Mouse (Mus musculus) A20 (cell line): Measurements from ENCODE around the gene Abcg4.
A peak's percentile ranks its signal among the peaks of the same experiment; 100 is the strongest.
"Not testable (repeated sequence)": the region's sequence is repeated elsewhere in the genome, so short reads cannot be mapped to it uniquely, and the experiment has no call there.

Experiments
- DNase-seq: peaks from one replicate; pipeline ENCODE4 v3.0.0-alpha.2; 2011; ENCODE audit warnings: low read depth, low spot score

The Abcg4 gene

DNA sequence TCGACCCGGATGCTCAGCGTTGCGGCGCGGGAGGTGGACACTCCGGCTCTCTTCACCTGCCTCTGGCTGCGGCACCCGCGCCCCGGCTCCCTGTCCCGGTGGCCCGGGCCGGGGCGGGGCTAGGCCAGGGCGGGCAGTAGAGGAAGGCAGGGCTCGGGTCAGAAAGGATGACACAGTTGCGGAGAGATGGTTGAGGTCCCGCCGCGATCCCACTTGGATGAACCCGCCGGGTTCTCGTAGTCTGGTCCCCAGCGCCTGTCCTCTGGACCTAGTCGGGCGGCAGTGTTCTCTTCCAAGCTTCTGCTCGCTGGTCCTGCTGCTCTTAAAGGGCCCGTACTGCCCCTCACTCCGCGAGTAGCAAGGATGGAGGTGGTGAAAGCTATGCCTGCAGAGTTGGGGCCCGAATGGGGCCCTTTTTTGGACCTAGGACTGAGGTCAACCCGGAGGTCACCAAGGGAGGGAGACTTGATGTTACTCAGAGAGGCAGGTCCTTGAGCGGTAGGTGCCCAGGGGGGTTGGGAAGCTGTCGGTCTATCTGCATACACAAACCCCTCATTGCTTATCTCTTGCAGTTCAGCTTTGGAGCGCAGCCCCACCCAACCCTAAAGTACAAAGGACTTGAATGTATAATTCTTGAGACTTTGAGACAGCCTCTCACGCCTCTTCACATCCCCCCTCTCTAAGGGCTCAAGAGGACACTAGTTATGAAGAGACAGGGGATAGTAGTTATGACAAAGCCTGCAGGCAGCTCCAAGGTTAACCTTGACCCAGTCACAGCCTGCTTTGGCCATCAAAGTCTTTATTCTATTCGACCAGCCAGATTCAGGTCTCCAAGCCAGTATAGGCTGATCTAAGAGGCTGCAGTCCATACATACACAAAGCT, at the start of gene Abcg4:
Gene Abcg4 (minus strand): TSS at position 540 of the 883 bp plus-strand sequence.
- no peak for DNase-seq

DNA sequence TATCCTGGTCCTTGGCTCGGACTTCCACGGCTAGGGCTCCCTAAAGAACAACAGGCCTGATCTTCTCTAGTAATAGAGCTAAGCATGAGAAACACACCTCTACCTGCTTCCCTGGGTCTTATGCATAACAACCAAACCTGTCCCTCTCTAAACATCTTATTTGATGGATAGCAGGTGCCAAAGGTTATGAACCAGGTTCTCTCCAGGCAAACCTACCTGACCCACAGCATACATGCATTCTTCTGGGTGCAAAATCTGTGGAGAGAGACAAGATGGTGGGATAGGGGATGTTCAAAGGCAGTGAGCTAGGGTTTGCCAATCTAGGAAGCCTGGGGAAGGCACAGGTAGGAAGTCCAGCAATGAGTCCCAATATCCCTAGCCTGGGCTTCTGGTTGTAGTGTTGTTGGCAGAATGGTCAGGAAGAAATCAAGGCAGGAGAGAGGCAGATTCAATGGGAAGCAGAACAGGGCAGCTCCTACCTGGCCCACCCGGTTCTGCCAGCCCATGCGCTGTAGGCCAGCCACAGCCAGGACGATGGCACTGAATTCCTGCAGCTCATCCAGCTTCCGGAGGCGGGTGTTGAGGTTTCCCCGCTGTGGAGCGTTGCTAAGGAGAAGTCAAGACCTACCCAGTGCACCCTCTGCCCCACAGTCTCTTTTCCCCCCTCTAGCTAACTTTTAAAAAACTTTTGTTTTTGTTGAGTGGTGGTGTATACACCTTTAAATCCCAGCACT, 49.2 kb upstream of the Abcg4 start:
- DNase-seq: peak; percentile 52

DNA sequence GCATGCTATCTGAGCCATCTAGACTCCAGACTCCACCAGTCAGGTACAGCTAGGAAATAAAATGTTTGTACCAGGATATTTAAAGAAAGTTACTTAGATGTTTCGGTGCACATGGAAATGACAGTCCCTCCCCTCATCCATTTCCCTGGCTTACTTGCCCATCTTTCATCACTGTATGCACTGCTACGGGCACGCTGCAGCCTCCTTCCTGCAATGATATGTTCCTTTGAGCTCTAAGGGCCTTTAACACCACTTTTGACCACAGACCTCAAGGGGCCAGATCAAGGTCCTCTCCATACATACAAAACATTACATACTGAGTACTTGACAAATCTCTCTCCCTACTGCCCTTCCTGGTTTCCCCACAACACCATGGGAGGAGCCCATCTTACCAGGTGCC, 48.5 kb upstream of the Abcg4 start:
- DNase-seq: peak; percentile 55

DNA sequence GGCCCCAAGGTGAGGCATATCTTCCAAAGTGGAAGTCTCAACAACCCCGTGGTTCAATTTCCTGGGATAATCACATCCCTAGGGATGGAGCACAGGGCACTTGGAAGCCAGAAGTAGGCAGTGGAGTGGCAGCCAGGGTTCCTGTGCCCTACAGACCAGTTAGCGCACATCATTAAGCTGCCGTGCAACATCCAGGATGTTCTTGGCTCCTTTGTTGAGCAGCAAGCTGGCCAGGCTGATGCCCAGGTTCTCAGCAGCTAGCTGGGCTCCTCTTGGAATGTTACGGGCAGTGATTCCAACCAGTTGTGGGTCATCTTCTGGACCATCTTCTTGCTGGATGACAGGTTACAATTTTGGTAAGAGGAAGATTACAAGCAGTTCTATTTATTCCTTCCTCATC, 48.1 kb upstream of the Abcg4 start:
- not testable (repeated sequence) for DNase-seq

DNA sequence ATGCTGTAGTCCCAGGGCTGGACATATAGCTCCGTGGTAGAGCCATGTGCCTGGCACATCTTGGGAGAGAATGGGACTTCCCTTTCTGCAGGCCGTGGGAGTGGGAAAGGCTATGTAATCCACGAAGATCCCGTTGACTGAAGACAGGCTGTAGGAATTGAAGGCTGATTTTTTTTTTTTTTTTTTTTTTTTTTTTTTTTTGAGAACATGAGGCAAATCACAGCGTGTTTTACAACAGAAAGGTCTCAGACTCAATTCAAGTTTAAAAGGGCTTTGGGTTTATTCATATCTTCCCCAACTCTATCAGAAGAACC, 47.6 kb upstream of the Abcg4 start:
- DNase-seq: no peak

DNA sequence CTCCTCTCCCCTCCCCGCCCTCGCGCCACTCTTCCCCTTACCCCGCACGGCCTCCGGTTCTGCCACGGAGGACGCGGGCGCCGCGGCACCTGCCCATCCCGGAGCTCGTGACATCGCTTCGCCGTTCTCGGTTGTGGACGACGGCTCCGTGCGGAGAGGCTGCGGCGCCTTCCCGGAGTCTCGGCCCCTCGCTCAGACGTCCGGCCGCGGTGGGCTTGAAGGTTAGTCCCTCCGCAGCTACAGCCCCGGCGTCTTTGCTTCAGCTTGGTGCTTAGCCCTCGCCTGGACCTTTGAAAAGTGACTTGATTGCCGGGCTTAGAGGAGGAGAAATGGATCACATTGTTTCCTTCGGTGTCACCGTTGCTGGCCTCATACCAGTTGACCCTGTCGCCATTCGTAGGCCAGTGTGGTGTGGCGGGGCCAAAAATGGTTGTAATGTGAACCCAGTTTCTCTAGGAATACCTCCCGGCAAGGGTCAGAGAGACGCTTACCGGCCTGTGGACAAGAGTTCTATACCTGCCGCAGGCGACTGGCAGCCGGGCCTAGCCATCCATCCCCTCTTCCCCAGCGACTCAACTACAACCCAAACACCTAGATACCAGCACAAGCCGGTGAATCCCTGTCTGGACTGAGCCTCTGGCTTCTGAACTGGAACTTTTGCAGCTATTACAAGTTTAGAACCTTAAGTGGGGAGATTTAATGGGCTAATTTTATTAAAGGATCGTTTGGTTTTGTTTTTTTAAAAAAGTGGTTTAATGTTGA, 47.1 kb upstream of the Abcg4 start:
- peak; percentile 56 for DNase-seq

DNA sequence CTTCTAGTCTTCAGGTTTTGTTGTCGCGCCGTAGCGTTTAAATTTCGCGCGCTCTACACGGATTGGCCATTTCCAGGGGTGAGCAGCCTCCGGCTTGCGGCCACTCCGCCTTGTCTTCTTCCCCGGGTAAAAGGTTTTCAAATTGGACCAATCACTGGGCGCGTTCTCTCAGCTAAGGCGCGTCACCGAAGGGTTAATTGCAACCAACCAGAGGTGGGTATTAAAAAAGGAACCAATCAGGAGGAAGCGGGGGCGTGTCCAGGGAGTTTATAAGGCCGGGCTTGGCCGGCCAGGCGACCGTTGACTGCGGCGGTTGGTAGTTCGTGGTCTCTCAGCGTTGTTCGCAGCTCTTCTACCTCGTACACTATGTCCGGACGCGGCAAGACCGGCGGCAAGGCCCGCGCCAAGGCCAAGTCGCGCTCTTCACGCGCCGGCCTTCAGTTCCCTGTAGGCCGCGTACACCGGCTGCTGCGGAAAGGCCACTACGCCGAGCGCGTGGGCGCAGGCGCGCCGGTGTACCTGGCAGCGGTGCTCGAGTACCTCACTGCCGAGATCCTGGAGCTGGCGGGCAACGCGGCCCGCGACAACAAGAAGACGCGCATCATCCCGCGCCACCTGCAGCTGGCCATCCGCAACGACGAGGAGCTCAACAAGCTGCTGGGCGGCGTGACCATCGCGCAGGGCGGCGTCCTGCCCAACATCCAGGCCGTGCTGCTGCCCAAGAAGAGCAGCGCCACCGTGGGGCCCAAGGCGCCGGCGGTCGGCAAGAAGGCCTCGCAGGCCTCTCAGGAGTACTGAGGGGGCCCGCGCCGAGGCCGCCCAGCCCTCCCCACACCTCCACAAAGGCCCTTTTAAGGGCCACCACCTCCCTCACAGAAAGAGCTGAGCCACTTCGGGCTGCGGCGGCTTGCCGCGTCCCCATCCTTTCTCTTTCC, 46.2 kb upstream of the Abcg4 start, which contains the start of gene H2afx:
Gene H2afx (plus strand): TSS at position 299 of the 935 bp plus-strand sequence.
- DNase-seq: peak; percentile 100

DNA sequence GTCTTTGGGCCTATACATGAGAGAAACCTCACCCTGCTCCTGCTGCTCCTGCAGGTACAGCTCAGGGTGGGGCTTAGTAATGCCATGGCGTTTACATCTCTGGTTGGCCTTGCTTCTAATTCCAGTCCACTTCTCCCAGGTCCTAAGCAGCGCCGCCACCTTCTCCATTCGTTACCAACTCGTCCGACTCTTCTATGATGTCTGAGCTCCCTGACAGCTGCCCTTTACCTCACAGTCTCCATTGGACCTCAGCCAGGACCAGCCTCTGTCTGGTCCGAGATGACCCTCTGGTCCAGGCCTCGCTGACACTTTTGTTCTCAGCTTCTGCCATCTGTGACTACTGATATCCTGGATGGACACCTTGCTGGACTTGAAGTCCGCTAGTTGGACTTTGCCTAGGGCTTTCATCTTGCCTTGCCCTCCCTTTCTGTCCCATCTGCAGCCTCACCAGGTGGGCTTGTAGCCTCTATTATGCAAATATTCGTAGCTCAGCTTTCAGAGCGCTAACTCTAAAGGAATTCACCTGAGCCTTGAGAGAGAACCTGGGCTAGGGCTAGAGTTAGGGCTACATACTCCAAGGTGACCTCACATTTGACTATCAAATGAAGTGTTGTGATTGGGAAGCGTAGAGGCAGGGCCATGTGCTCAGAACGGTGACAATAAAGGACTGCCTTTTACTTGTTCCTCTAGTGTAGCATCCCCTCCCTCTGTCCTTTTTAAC, 44.7 kb upstream of the Abcg4 start:
- DNase-seq: peak; percentile 83

DNA sequence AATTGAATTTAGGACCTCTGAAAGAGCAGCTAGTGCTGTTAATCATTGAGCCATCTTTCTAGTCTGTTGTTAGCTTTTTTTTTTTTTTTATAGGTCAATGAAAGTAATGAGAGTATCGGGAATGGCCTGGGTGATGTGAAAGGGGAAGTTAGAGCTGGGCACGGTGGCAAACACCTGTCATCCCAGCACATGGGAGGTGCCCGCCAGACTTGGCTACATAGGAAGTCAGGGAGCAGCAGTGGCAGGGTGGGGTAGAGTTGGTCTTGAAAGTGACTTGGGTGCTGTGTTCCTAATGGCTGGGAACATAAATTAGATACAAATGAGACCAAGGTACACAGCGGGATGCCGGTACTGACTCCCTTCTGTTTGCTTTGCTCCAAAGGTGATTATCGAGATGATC, 42.3 kb upstream of the Abcg4 start:
- DNase-seq: peak; percentile 78

DNA sequence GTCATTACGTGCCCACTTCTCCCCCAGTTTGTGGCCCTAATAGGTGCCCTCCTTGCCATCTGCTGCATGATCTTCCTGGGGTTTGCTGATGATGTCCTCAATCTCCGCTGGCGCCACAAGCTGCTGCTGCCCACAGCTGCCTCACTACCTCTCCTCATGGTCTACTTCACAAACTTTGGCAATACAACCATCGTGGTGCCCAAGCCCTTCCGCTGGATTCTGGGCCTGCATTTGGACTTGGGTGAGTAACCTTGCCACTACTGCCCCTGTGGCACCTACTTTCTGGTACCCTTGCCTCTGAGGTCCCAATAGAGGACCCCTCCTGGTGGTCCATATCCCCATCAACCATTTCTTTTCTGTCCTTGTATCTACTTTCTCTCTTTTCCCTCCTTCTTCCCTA, 39.5 kb upstream of the Abcg4 start:
- DNase-seq: peak; percentile 24

DNA sequence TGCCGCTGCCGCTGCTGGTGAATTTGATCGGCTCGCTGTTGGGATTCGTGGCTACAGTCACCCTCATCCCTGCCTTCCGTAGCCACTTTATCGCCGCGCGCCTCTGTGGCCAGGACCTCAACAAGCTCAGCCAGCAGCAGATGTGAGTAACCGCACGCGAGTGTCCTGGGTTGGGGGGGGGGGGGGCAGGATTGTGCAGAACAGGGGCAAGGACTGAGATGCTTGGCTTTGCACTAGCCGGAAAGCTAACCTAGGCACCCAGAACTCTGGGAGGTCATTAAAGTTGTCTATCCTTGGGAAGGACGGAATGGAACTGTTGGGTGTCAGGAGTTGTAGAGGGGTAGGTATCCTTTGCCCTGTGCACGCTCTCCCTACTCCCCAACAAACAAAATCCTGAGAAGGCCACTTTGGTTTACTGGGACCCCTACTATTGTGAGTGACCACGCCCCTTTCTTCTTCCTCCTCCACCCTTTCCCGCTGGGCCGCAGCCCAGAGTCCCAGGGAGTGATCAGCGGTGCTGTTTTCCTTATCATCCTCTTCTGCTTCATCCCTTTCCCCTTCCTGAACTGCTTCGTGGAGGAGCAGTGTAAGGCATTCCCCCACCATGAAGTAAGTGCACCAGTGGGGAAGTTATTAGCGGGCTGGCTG, 38.8 kb upstream of the Abcg4 start:
- DNase-seq: no peak

DNA sequence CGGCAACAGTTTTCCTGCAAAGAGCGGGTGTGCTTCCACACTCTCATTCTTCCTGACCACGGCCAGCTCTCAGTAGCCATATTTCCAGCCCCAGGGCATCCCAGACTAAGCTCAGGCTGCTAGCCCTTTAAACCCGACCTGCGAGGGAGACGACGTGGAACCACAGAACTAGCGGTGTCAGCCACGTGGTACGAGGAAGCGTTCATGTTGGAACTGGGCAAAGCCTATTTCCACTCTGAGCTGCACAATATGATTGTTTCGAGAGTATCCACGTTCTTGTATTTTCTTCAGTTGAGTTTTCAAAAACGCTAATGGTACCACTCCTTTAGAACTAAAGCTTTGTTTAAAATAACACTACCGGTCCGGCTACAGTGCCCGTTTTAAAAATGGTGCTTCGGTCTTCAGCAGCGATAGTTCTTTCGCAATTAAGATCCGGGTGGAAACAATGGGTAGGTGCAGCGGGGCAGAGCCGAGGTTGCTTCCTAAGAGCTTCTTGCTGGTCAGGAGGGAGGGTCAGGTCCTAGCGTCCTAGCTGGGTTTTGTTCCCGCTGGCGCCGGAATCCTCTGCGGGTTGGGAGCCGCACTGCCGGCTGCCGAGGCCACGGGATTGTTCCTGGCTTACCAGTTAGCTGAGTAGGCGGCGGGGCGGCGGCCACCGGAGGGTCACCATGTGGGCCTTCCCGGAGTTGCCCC, 38.1 kb upstream of the Abcg4 start:
- peak; percentile 92 for DNase-seq

DNA sequence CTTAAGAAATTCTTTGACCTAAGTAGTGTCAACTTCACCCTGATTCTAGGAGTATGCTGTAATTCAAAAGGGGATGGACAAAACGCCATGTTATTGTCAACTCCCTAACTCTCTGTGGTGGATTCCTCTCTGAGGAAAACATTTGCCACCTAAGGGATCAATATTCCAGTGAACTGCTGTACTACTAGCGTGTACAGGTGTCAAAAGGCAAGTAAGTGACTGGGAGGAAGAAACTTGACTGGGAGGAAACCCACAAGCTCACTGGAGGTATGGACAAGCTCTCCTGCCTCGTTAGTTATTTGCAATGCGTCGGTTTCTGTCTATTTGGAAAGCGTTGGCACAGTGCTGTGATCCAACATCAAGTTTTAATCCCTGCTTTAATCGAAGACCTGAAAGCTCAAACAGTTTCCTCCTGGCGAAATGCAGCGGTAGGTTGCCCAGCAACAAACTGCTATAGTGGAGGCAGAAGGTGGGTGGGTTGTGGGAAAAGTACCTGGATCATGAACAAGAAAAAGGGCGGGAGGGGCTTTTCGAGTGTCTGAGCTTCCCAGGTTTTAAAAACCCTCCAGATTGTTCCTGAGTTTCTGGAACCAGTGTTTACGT, 37.5 kb upstream of the Abcg4 start, which contains the start of gene Dpagt1:
Gene Dpagt1 (plus strand): TSS at position 252 of the 603 bp plus-strand sequence.
- peak; percentile 68 for DNase-seq

DNA sequence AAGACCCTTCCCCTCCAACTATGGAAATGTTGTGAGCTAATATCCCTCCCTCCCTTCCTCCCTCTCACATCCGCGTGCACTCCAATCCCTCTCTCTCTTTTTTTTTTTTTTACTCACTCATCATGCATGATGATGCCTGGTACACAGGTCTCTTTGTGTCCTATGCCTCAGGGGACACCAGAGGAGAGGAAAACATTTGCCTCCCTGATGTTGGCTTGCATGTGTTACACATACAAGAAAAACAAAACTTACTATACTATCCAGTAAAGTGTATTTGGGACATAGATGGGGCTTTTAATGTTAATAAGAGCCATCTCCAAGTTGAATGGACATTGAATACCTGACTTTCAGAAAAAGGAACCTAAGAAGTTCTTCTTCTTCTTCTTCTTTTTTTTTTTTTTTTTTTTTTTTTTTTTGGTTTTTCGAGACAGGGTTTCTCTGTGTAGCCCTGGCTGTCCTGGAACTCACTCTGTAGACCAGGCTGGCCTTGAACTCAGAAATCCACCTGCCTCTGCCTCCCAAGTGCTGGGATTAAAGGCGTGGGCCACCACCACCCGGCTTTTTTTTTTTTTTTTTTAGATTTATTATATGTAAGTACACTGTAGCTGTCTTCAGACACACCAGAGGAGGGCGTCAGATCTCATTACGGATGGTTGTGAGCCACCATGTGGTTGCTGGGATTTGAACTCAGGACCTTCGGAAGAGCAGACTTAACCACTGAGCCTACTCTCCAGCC, 36.8 kb upstream of the Abcg4 start:
- DNase-seq: peak; percentile 66

DNA sequence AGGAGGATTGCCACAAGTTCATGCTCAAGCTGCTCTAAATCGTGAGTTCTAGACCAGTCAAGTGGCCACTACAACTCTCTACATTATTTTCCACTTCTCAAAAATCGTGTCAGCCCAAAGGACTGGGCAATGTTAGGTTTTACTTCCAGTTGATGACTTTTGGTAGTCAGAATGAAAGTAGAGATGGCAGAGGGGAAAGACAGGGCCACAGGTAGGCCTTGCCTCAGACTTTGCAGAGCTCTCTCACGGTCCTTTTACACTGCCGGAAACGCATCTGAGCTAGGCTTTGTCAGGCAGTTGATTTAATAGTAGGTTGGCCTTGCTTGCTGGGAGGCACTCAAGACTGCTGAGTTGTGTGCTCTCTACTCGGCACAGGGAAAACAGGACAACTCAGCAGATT, 35.7 kb upstream of the Abcg4 start:
- peak; percentile 89 for DNase-seq

DNA sequence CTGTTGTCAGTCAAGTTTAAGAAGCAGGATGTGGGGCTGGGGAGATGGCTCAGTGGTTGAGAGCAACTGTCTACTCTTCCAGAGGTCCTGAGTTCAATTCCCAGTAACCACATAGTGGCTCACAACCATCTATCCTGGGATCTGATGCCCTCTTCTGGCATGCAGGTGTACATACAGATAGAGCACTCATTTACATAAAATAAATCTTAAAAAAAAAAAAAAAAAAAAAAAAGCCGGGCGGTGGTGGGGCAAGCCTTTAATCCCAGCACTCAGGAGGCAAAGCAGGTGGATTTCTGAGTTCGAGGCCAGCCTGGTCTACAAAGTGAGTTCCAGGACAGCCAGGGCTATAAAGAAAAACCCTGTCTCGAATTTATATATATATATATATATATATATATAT, 35.2 kb upstream of the Abcg4 start:
- DNase-seq: peak; percentile 34

DNA sequence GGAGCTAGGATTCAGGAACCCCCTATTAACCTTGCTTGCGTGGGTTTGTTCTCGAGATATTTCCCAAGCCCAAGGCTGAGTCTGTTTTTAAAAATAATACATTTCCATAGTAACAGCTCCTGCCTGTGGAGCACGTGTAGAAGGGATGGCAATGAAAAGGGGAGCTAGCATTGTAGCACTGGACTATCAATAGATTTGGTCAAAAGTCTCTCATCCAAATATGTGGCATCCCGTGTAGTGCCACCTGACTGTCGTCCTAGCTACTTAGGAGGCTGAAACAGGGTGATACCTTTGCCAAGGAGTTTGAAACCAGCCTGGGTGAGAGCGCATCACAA, 32.4 kb upstream of the Abcg4 start:
- no peak for DNase-seq
